Mouse (Mus musculus): ENCODE data around the gene Rps19bp1. TPM values are rescaled to one million over a fixed set of nuclear protein-coding genes. Genes with fewer than 3 reads are reported as not detected.

Rps19bp1 gene
- polyA plus RNA-seq, 1 experiment, result 25.8 TPM

- Histone ChIP-seq H3K4me3 (ENCODE audit: insufficient read depth, low read depth, low read length) (no peak overlapping the region), H3K27ac (ENCODE audit: insufficient read depth, low read depth, low read length) (no peak overlapping the region), H3K36me3 (ENCODE audit: control insufficient read depth, insufficient read depth, low read length) (no peaks in the 10 kb centered on the region), H3K27me3 (replicated peaks; ENCODE audit: control insufficient read depth, insufficient read depth, low read length) (no peaks in the 10 kb centered on the region), H3K4me1 (ENCODE audit: control insufficient read depth, insufficient read depth, low read length) (peaks cover 11% of the 10 kb centered on the region; the same call in 1 of the 2 replicates)
- 0% methylated on average over 2 of the region's 2 CpGs for WGBS
- peak; percentile 89 for DNase-seq
- TF ChIP-seq CTCF (conservative IDR thresholded peaks at IDR 0.05; ENCODE audit: insufficient read depth, insufficient read length, low read depth, low read length), result peak; percentile 99
- no peak for TF ChIP-seq POLR2A (IDR thresholded peaks at IDR 0.05; ENCODE audit: low read depth, low read length)
These were observed 2.2 kb upstream of the Rps19bp1 start for GRCm38 (mm10) chr15:80266281-80266680.

DNA sequence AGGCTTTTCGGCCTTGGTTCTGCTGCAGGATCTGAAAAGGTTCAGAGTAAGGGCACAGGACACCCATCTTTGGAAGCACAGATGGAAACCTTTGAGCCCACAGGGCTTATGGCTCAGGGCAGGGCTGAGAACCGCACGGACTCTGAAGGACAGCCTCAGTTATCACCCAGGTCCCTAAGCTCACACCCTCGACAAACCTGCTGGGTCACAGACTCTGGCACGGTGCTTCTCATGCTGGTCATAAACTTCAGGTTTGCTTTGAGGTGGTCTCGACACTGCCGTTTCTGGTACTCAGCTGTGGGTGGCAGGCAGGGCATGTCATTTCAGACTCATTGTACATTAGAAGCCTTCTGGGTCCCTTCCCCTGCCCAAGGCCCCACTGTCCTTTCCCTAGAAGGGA is 3.0 kb downstream of the Rps19bp1 start:
- H3K27me3 ChIP-seq (replicated peaks; ENCODE audit: control insufficient read depth, insufficient read depth, low read length), result no peaks in the 10 kb centered on the region
- H3K4me3 ChIP-seq (ENCODE audit: insufficient read depth, low read depth, low read length), result no peak overlapping the region
- WGBS, result 74% methylated on average over 7 of the region's 7 CpGs
- no peak for TF ChIP-seq CTCF (conservative IDR thresholded peaks at IDR 0.05; ENCODE audit: insufficient read depth, insufficient read length, low read depth, low read length)
- no peak for TF ChIP-seq POLR2A (IDR thresholded peaks at IDR 0.05; ENCODE audit: low read depth, low read length)
- no peak for DNase-seq
- H3K36me3 ChIP-seq (ENCODE audit: control insufficient read depth, insufficient read depth, low read length), result peaks cover 17% of the 10 kb centered on the region
- H3K27ac ChIP-seq (ENCODE audit: insufficient read depth, low read depth, low read length), result no peak overlapping the region
- H3K4me1 ChIP-seq (ENCODE audit: control insufficient read depth, insufficient read depth, low read length), result peaks cover 25% of the 10 kb centered on the region; the same call in 1 of the 2 replicates

DNA sequence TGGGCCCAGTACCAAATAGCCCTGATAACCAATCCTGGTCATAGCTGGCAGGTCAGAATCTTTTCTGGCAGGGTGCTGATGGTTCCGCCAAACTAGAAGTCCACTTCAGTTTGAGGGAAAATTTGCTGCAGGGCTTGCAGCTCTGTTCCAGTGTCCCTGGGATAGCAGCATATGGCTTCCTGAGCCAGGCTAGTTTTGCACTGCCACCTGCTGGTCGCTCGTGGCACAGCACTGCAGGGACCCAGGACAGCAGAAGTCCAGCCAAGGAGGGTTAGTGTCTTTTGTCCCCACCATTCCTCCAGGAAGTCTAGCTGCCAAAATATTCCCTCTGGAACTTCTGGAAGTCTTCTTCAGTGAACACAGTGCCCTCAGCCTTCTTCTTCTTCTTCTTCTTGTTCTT is 3.4 kb downstream of the Rps19bp1 start:
- Histone ChIP-seq H3K27me3 (replicated peaks; ENCODE audit: control insufficient read depth, insufficient read depth, low read length) (no peaks in the 10 kb centered on the region), H3K4me1 (ENCODE audit: control insufficient read depth, insufficient read depth, low read length) (peaks cover 25% of the 10 kb centered on the region; the same call in 1 of the 2 replicates), H3K36me3 (ENCODE audit: control insufficient read depth, insufficient read depth, low read length) (peaks cover 17% of the 10 kb centered on the region), H3K27ac (ENCODE audit: insufficient read depth, low read depth, low read length) (no peak overlapping the region), H3K4me3 (ENCODE audit: insufficient read depth, low read depth, low read length) (no peak overlapping the region)
- WGBS, result 11% methylated on average over 3 of the region's 3 CpGs
- DNase-seq, result peak; percentile 83
- no peak for TF ChIP-seq POLR2A (IDR thresholded peaks at IDR 0.05; ENCODE audit: low read depth, low read length)
- TF ChIP-seq CTCF (conservative IDR thresholded peaks at IDR 0.05; ENCODE audit: insufficient read depth, insufficient read length, low read depth, low read length), result peak; percentile 98

DNA sequence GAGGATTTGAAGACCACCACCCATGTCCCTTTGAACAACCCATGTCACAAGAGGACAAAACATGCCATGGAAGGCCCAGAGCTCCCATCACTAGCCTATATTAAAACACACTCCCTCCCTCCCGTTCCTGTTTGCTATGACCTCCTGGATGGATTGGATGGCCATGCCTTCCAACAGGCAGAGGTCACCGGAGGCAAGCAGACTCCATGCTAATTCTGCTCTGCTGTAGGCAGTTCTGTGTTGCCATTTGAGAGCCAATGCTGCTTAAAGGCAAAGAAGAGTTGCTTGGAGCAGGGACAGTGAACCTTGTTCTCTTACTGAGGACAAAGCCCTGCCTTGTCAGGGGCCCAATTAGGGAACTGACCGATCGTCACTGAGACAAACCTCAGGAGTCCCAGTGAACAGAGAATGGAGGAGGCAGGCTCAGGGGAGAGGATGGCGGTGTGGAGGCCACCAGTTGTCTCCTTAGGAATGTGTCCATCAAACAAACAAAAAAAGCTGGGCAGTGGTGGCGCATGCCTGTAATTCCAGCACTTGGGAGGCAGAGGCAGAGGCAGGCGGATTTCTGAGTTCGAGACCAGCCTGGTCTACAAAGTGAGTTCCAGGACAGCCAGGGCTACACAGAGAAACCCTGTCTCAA is 4.6 kb downstream of the Rps19bp1 start:
- peaks cover 23% of the 10 kb centered on the region; the same call in 1 of the 2 replicates for H3K4me1 ChIP-seq (ENCODE audit: control insufficient read depth, insufficient read depth, low read length)
- no peaks in the 10 kb centered on the region for H3K27me3 ChIP-seq (replicated peaks; ENCODE audit: control insufficient read depth, insufficient read depth, low read length)
- no peak for DNase-seq

GRCm38 (mm10) chr15:80258240-80259170 is 5.6 kb downstream of the Rps19bp1 start:
- no peak for TF ChIP-seq POLR2A (IDR thresholded peaks at IDR 0.05; ENCODE audit: low read depth, low read length)
- TF ChIP-seq CTCF (conservative IDR thresholded peaks at IDR 0.05; ENCODE audit: insufficient read depth, insufficient read length, low read depth, low read length), result no peak
- Histone ChIP-seq H3K27ac (ENCODE audit: insufficient read depth, low read depth, low read length) (no peak overlapping the region), H3K36me3 (ENCODE audit: control insufficient read depth, insufficient read depth, low read length) (peaks cover 17% of the 10 kb centered on the region), H3K4me1 (ENCODE audit: control insufficient read depth, insufficient read depth, low read length) (peaks cover 19% of the 10 kb centered on the region; the same call in 1 of the 2 replicates), H3K27me3 (replicated peaks; ENCODE audit: control insufficient read depth, insufficient read depth, low read length) (no peaks in the 10 kb centered on the region), H3K4me3 (ENCODE audit: insufficient read depth, low read depth, low read length) (no peak overlapping the region)
- WGBS, result 58% methylated on average over 11 of the region's 11 CpGs
- DNase-seq, result no peak

More for the DNA sequence above, 4.6 kb downstream of the Rps19bp1 start:
- Histone ChIP-seq H3K4me3 (ENCODE audit: insufficient read depth, low read depth, low read length) (no peak overlapping the region), H3K36me3 (ENCODE audit: control insufficient read depth, insufficient read depth, low read length) (peaks cover 17% of the 10 kb centered on the region), H3K27ac (ENCODE audit: insufficient read depth, low read depth, low read length) (no peak overlapping the region)
- no peak for TF ChIP-seq CTCF (conservative IDR thresholded peaks at IDR 0.05; ENCODE audit: insufficient read depth, insufficient read length, low read depth, low read length)
- no peak for TF ChIP-seq POLR2A (IDR thresholded peaks at IDR 0.05; ENCODE audit: low read depth, low read length)
- WGBS, result 64% methylated on average over 8 of the region's 8 CpGs

- DNase-seq, result peak; percentile 34
- Histone ChIP-seq H3K27ac (ENCODE audit: insufficient read depth, low read depth, low read length) (no peak overlapping the region), H3K36me3 (ENCODE audit: control insufficient read depth, insufficient read depth, low read length) (peaks cover 17% of the 10 kb centered on the region), H3K27me3 (replicated peaks; ENCODE audit: control insufficient read depth, insufficient read depth, low read length) (no peaks in the 10 kb centered on the region), H3K4me1 (ENCODE audit: control insufficient read depth, insufficient read depth, low read length) (peaks cover 14% of the 10 kb centered on the region; the same call in 1 of the 2 replicates), H3K4me3 (ENCODE audit: insufficient read depth, low read depth, low read length) (no peak overlapping the region)
- WGBS, result 24% methylated on average over 4 of the region's 4 CpGs
- no peak for TF ChIP-seq POLR2A (IDR thresholded peaks at IDR 0.05; ENCODE audit: low read depth, low read length)
- TF ChIP-seq CTCF (conservative IDR thresholded peaks at IDR 0.05; ENCODE audit: insufficient read depth, insufficient read length, low read depth, low read length), result no peak
These were observed 6.4 kb downstream of the Rps19bp1 start for GRCm38 (mm10) chr15:80257602-80258239.
